Mouse (Mus musculus) liver, embryonic 14.5 days (tissue): ENCODE results near the gene Mmp2.

ENCODE experiments used
- CTCF ChIP-seq: IDR thresholded peaks from 2 replicates; pipeline ENCODE4 v1.5.1; 2016; ENCODE audit warnings: antibody characterized with exemption, low read depth, control low read depth
- EP300 ChIP-seq: IDR thresholded peaks from 2 replicates; pipeline ENCODE4 v1.6.1; 2016; ENCODE audit warnings: antibody characterized with exemption, low read depth

- TF ChIP-seq CTCF (no peak), EP300 (no peak)
Observed at GRCm38 (mm10) chr8:92821151-92821550, 5.9 kb upstream of the Mmp2 start.
